Mouse (Mus musculus): Measurements from ENCODE around the gene Teddm1a. TPM values are rescaled to one million over a fixed set of nuclear protein-coding genes. Genes with fewer than 3 reads are reported as not detected.
A peak's percentile ranks its signal among the peaks of the same experiment; 100 is the strongest.

Gene Teddm1a
- polyA plus RNA-seq, 1 experiment from 2014 or later: not detected

GRCm38 (mm10) chr1:153886024-153886633 is 5.4 kb upstream of the Teddm1a start:
- Histone ChIP-seq H3K36me3 (ENCODE audit: control insufficient read depth, insufficient read depth, low read length) (no peaks in the 10 kb centered on the region), H3K27me3 (ENCODE audit: control insufficient read depth, insufficient read depth, low read length) (no peaks in the 10 kb centered on the region), H3K4me1 (ENCODE audit: control insufficient read depth, insufficient read depth, low read length) (no peaks in the 10 kb centered on the region), H3K4me3 (replicated peaks; ENCODE audit: low read depth, low read length) (no peak overlapping the region), H3K4me2 (ENCODE audit: low read length) (no peak overlapping the region), H3K9me3 (ENCODE audit: control insufficient read depth, low read length) (no peaks in the 10 kb centered on the region), H3K9ac (replicated peaks; ENCODE audit: low read length) (no peak overlapping the region), H3K27ac (replicated peaks; ENCODE audit: low read depth, low read length) (0 out of 2 replicates have a peak overlapping the region, but pooled peaks have one; percentile 9)
- WGBS: 32% methylated on average over 17 of the region's 17 CpGs
- ATAC-seq (ENCODE audit: low FRiP score, low TSS enrichment): no peak
- DNase-seq: peak; percentile 41

- no peaks in the 10 kb centered on the region for H3K27me3 ChIP-seq (ENCODE audit: control insufficient read depth, insufficient read depth, low read length)
- 96% methylated on average over 10 of the region's 10 CpGs for WGBS
- no peaks in the 10 kb centered on the region for H3K36me3 ChIP-seq (ENCODE audit: control insufficient read depth, insufficient read depth, low read length)
- H3K4me3 ChIP-seq (replicated peaks; ENCODE audit: low read depth, low read length): no peak overlapping the region
- 0 out of 2 replicates have a peak, but pooled peaks cover under 1% of the 10 kb centered on the region for H3K4me1 ChIP-seq (ENCODE audit: control insufficient read depth, insufficient read depth, low read length)
- H3K27ac ChIP-seq (replicated peaks; ENCODE audit: low read depth, low read length): no peak overlapping the region
- no peak for ATAC-seq (ENCODE audit: low FRiP score, low TSS enrichment)
- no peak overlapping the region for H3K4me2 ChIP-seq (ENCODE audit: low read length)
- H3K9me3 ChIP-seq (ENCODE audit: control insufficient read depth, low read length): no peaks in the 10 kb centered on the region
- no peak for DNase-seq
- H3K9ac ChIP-seq (replicated peaks; ENCODE audit: low read length): no peak overlapping the region
These were observed 1.4 kb upstream of the Teddm1a start for GRCm38 (mm10) chr1:153890121-153890520.

GRCm38 (mm10) chr1:153893746-153894145 is 2.2 kb downstream of the Teddm1a start:
- H3K9ac ChIP-seq (replicated peaks; ENCODE audit: low read length): no peak overlapping the region
- peaks cover 5% of the 10 kb centered on the region; the same call in 1 of the 2 replicates for H3K4me1 ChIP-seq (ENCODE audit: control insufficient read depth, insufficient read depth, low read length)
- H3K27me3 ChIP-seq (ENCODE audit: control insufficient read depth, insufficient read depth, low read length): no peaks in the 10 kb centered on the region
- WGBS: 75% methylated on average over 2 of the region's 2 CpGs
- no peaks in the 10 kb centered on the region for H3K36me3 ChIP-seq (ENCODE audit: control insufficient read depth, insufficient read depth, low read length)
- H3K27ac ChIP-seq (replicated peaks; ENCODE audit: low read depth, low read length): no peak overlapping the region
- ATAC-seq (ENCODE audit: low FRiP score, low TSS enrichment) (no peak), DNase-seq (no peak)
- H3K9me3 ChIP-seq (ENCODE audit: control insufficient read depth, low read length): no peaks in the 10 kb centered on the region
- no peak overlapping the region for H3K4me2 ChIP-seq (ENCODE audit: low read length)
- H3K4me3 ChIP-seq (replicated peaks; ENCODE audit: low read depth, low read length): no peak overlapping the region

GRCm38 (mm10) chr1:153894201-153894893 is 2.8 kb downstream of the Teddm1a start:
- no peaks in the 10 kb centered on the region for H3K9me3 ChIP-seq (ENCODE audit: control insufficient read depth, low read length)
- no peak overlapping the region for H3K27ac ChIP-seq (replicated peaks; ENCODE audit: low read depth, low read length)
- peak; percentile 24 for DNase-seq
- H3K27me3 ChIP-seq (ENCODE audit: control insufficient read depth, insufficient read depth, low read length): no peaks in the 10 kb centered on the region
- H3K4me1 ChIP-seq (ENCODE audit: control insufficient read depth, insufficient read depth, low read length): peaks cover 9% of the 10 kb centered on the region; the same call in 1 of the 2 replicates
- no peak overlapping the region for H3K4me3 ChIP-seq (replicated peaks; ENCODE audit: low read depth, low read length)
- ATAC-seq (ENCODE audit: low FRiP score, low TSS enrichment): no peak
- no peak overlapping the region for H3K9ac ChIP-seq (replicated peaks; ENCODE audit: low read length)
- WGBS: 63% methylated on average over 8 of the region's 8 CpGs
- no peaks in the 10 kb centered on the region for H3K36me3 ChIP-seq (ENCODE audit: control insufficient read depth, insufficient read depth, low read length)
- H3K4me2 ChIP-seq (ENCODE audit: low read length): no peak overlapping the region

- peak; percentile 91 for DNase-seq
- Histone ChIP-seq H3K9ac (replicated peaks; ENCODE audit: low read length) (no peak overlapping the region), H3K4me3 (replicated peaks; ENCODE audit: low read depth, low read length) (no peak overlapping the region), H3K27me3 (ENCODE audit: control insufficient read depth, insufficient read depth, low read length) (no peaks in the 10 kb centered on the region), H3K9me3 (ENCODE audit: control insufficient read depth, low read length) (no peaks in the 10 kb centered on the region), H3K4me2 (ENCODE audit: low read length) (no peak overlapping the region), H3K27ac (replicated peaks; ENCODE audit: low read depth, low read length) (no peak overlapping the region), H3K36me3 (ENCODE audit: control insufficient read depth, insufficient read depth, low read length) (no peaks in the 10 kb centered on the region), H3K4me1 (ENCODE audit: control insufficient read depth, insufficient read depth, low read length) (peaks cover 9% of the 10 kb centered on the region; the same call in 1 of the 2 replicates)
- ATAC-seq (ENCODE audit: low FRiP score, low TSS enrichment): no peak
- 33% methylated on average over 5 of the region's 5 CpGs for WGBS
These were observed 3.4 kb downstream of the Teddm1a start for GRCm38 (mm10) chr1:153894979-153895378.

GRCm38 (mm10) chr1:153897196-153897595 is 5.7 kb downstream of the Teddm1a start:
- 80% methylated on average over 8 of the region's 8 CpGs for WGBS
- Histone ChIP-seq H3K9ac (replicated peaks; ENCODE audit: low read length) (no peak overlapping the region), H3K9me3 (ENCODE audit: control insufficient read depth, low read length) (no peaks in the 10 kb centered on the region), H3K27me3 (ENCODE audit: control insufficient read depth, insufficient read depth, low read length) (no peaks in the 10 kb centered on the region), H3K36me3 (ENCODE audit: control insufficient read depth, insufficient read depth, low read length) (no peaks in the 10 kb centered on the region), H3K27ac (replicated peaks; ENCODE audit: low read depth, low read length) (no peak overlapping the region), H3K4me2 (ENCODE audit: low read length) (no peak overlapping the region), H3K4me1 (ENCODE audit: control insufficient read depth, insufficient read depth, low read length) (peaks cover 20% of the 10 kb centered on the region), H3K4me3 (replicated peaks; ENCODE audit: low read depth, low read length) (no peak overlapping the region)
- ATAC-seq (ENCODE audit: low FRiP score, low TSS enrichment): no peak
- no peak for DNase-seq

- DNase-seq (no peak), ATAC-seq (ENCODE audit: low FRiP score, low TSS enrichment) (peak; percentile 57; the same call in 1 of the 2 replicates)
- Histone ChIP-seq H3K9me3 (ENCODE audit: control insufficient read depth, low read length) (no peaks in the 10 kb centered on the region), H3K27me3 (ENCODE audit: control insufficient read depth, insufficient read depth, low read length) (no peaks in the 10 kb centered on the region), H3K4me1 (ENCODE audit: control insufficient read depth, insufficient read depth, low read length) (peaks cover 31% of the 10 kb centered on the region), H3K4me2 (ENCODE audit: low read length) (peak overlapping the region; percentile 87), H3K36me3 (ENCODE audit: control insufficient read depth, insufficient read depth, low read length) (peaks cover 14% of the 10 kb centered on the region), H3K9ac (replicated peaks; ENCODE audit: low read length) (peak overlapping the region; percentile 92), H3K27ac (replicated peaks; ENCODE audit: low read depth, low read length) (peak overlapping the region; percentile 97), H3K4me3 (replicated peaks; ENCODE audit: low read depth, low read length) (peak overlapping the region; percentile 91)
- 14% methylated on average over 22 of the region's 22 CpGs for WGBS
These were observed 7.6 kb downstream of the Teddm1a start for GRCm38 (mm10) chr1:153898989-153899730.

- Histone ChIP-seq H3K4me2 (ENCODE audit: low read length) (peak within 1 kb of the TSS; percentile 87), H3K4me1 (ENCODE audit: control insufficient read depth, insufficient read depth, low read length) (peaks cover 31% of the 10 kb centered on the region), H3K9ac (replicated peaks; ENCODE audit: low read length) (peak within 1 kb of the TSS; percentile 92), H3K27me3 (ENCODE audit: control insufficient read depth, insufficient read depth, low read length) (no peaks in the 10 kb centered on the region), H3K9me3 (ENCODE audit: control insufficient read depth, low read length) (no peaks in the 10 kb centered on the region), H3K4me3 (replicated peaks; ENCODE audit: low read depth, low read length) (peak within 1 kb of the TSS; percentile 91), H3K36me3 (ENCODE audit: control insufficient read depth, insufficient read depth, low read length) (peaks cover 21% of the 10 kb centered on the region), H3K27ac (replicated peaks; ENCODE audit: low read depth, low read length) (peak within 1 kb of the TSS; percentile 97)
- WGBS: under 1% methylated on average over 51 of the region's 51 CpGs
- DNase-seq: peak; percentile 98
- peak; percentile 96 for ATAC-seq (ENCODE audit: low FRiP score, low TSS enrichment)
These were observed 8.3 kb downstream of the Teddm1a start, which contains the start of the genes Glul and Teddm2 for GRCm38 (mm10) chr1:153899731-153900380. Gene Glul (plus strand): TSS chr1:153899944. Gene Teddm2 (minus strand): TSS chr1:153900228.

All from midbrain, embryonic 14.5 days (tissue).